Mouse (Mus musculus): ENCODE results near the gene Ifnb1.

GRCm38 (mm10) chr4:88513743-88514142 is 8.8 kb downstream of the Ifnb1 start:
- TF ChIP-seq CTCF (IDR thresholded peaks at IDR 0.05; ENCODE audit: low read depth) (no peak), EP300 (optimal IDR thresholded peaks at IDR 0.05) (no peak)
